Mouse (Mus musculus) embryonic facial prominence, embryonic 12.5 days (tissue): ENCODE results near the gene Wdr25. TPM values are rescaled to one million over a fixed set of nuclear protein-coding genes. Genes with fewer than 3 reads are reported as not detected.
A peak's percentile ranks its signal among the peaks of the same experiment; 100 is the strongest.

Experiments
- ATAC-seq: fragments of 200-750 bp; cut with Nextera tagmentation; 2 replicates; pipeline ENCODE4 v1.8.0; 2017; ENCODE audit not compliant: insufficient number of reproducible peaks, insufficient read depth, low FRiP score, low TSS enrichment
- H3K27ac ChIP-seq: fragments of 300-500 bp; sonication (generic); 2 replicates; pipeline ENCODE4 v1.5.1; 2016; ENCODE audit warnings: mild to moderate bottlenecking
- H3K27me3 ChIP-seq: fragments of 300-500 bp; sonication (generic); 2 replicates; pipeline ENCODE4 v1.6.1; 2016; ENCODE audit warnings: mild to moderate bottlenecking, moderate library complexity
- H3K36me3 ChIP-seq: fragments of 300-500 bp; sonication (generic); 2 replicates; pipeline ENCODE4 v1.6.1; 2016; ENCODE audit warnings: mild to moderate bottlenecking
- H3K4me1 ChIP-seq: fragments of 300-500 bp; sonication (generic); 2 replicates; pipeline ENCODE4 v1.6.1; 2016
- H3K4me2 ChIP-seq: fragments of 300-500 bp; sonication (generic); replicated peaks from 2 replicates; pipeline ENCODE4 v1.6.1; 2016; ENCODE audit warnings: mild to moderate bottlenecking, moderate library complexity
- H3K4me3 ChIP-seq: fragments of 300-500 bp; sonication (generic); 2 replicates; pipeline ENCODE4 v1.5.1; 2016; ENCODE audit warnings: mild to moderate bottlenecking
- H3K9ac ChIP-seq: fragments of 300-500 bp; sonication (generic); 2 replicates; pipeline ENCODE4 v1.6.1; 2016; ENCODE audit warnings: mild to moderate bottlenecking, moderate library complexity
- H3K9me3 ChIP-seq: fragments of 300-500 bp; sonication (generic); 2 replicates; pipeline ENCODE4 v1.6.1; 2016; ENCODE audit warnings: mild to moderate bottlenecking, moderate library complexity
- WGBS: fragments of 180-500 bp; shearing (Covaris S2); methylation state at CpG from one replicate; pipeline ENCODE4 v1.1.7; 2016; 5-methylcytosine and 5-hydroxymethylcytosine counted together
- polyA plus RNA-seq: library from polyadenylated mRNA; unstranded; fragments of >200 nt; fragmentation: Nextera tagmentation; extraction: Ambion mirVana; gene quantifications from 2 replicates; pipeline ENCODE4 v1.2.1, GENCODE M21; 2016

Wdr25 gene
- polyA plus RNA-seq, 1 experiment from 2014 or later = 9.3 TPM

GRCm38 (mm10) chr12:108865007-108865494 is 28.4 kb upstream of the Wdr25 start:
- ATAC-seq = no peak
- 88% methylated on average over 6 of the region's 6 CpGs for WGBS
- peaks cover 97% of the 10 kb centered on the region for H3K36me3 ChIP-seq
- no peak overlapping the region for H3K4me3 ChIP-seq
- no peaks in the 10 kb centered on the region for H3K9me3 ChIP-seq
- H3K27me3 ChIP-seq = no peaks in the 10 kb centered on the region
- no peak overlapping the region for H3K4me2 ChIP-seq
- H3K9ac ChIP-seq = no peak overlapping the region
- H3K4me1 ChIP-seq = no peaks in the 10 kb centered on the region
- H3K27ac ChIP-seq = no peak overlapping the region

GRCm38 (mm10) chr12:108869575-108869974 is 23.9 kb upstream of the Wdr25 start:
- peaks cover 87% of the 10 kb centered on the region for H3K36me3 ChIP-seq

GRCm38 (mm10) chr12:108873122-108873521 is 20.3 kb upstream of the Wdr25 start:
- no peak for ATAC-seq
- Histone ChIP-seq H3K4me3 (no peak overlapping the region), H3K4me1 (no peaks in the 10 kb centered on the region), H3K36me3 (peaks cover 70% of the 10 kb centered on the region), H3K9ac (no peak overlapping the region), H3K27ac (no peak overlapping the region), H3K27me3 (no peaks in the 10 kb centered on the region), H3K4me2 (no peak overlapping the region), H3K9me3 (no peaks in the 10 kb centered on the region)
- 80% methylated on average over 5 of the region's 5 CpGs for WGBS

More at GRCm38 (mm10) chr12:108869575-108869974, 23.9 kb upstream of the Wdr25 start:
- Histone ChIP-seq H3K27me3 (no peaks in the 10 kb centered on the region), H3K4me2 (no peak overlapping the region), H3K27ac (no peak overlapping the region), H3K9ac (no peak overlapping the region), H3K9me3 (no peaks in the 10 kb centered on the region), H3K4me3 (no peak overlapping the region), H3K4me1 (no peaks in the 10 kb centered on the region)
- ATAC-seq = no peak
- 74% methylated on average over 2 of the region's 2 CpGs for WGBS

- Histone ChIP-seq H3K4me2 (no peak overlapping the region), H3K27me3 (no peaks in the 10 kb centered on the region), H3K36me3 (peaks cover 63% of the 10 kb centered on the region), H3K9ac (no peak overlapping the region), H3K4me3 (no peak overlapping the region), H3K27ac (no peak overlapping the region), H3K4me1 (no peaks in the 10 kb centered on the region), H3K9me3 (no peaks in the 10 kb centered on the region)
- WGBS = 87% methylated on average over 4 of the region's 4 CpGs
- ATAC-seq = no peak
Measured at GRCm38 (mm10) chr12:108879138-108879537, 14.3 kb upstream of the Wdr25 start.

DNA sequence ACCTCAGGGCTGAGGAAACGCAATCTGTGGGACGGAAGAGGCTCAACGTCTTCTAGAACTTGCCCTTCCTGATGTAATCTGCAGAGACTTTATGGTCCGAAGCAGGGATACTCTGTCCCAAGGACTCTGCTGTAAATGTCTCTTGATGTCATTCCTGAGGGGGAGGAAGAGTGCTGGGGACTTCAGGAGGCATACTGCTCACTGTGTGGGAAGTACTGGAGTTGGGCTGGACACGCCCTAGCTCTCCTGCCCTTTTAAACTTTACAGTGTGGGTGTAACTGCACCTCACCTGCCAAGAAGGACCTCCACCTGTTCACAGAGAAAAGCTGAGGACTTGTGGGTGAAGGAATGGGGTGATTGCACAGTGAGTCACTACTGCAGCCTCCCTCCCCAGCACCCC is 12.8 kb upstream of the Wdr25 start:
- ATAC-seq = no peak
- H3K27me3 ChIP-seq = no peaks in the 10 kb centered on the region

DNA sequence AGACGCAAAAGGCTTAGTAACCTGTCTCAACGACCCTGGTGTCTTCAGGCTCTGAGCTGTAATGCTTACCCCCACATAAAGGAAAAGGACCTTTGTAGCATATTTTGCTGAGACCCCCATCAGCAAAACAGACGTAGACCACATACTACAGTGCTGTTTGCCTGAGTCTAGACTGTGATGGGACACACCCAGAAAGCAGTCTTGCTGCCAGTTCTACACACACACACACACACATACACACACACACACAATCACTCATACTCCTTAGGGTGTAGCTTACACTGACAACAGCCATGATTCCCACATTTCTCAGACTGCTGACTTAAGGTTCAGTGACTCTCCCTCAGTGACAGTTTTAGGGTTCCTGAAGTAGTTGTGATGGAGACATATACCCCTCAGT is 12.2 kb upstream of the Wdr25 start:
- H3K27ac ChIP-seq = no peak overlapping the region
- H3K4me3 ChIP-seq = no peak overlapping the region
- no peaks in the 10 kb centered on the region for H3K4me1 ChIP-seq
- 81% methylated on average over 3 of the region's 3 CpGs for WGBS
- no peak overlapping the region for H3K4me2 ChIP-seq
- no peaks in the 10 kb centered on the region for H3K27me3 ChIP-seq
- no peak overlapping the region for H3K9ac ChIP-seq
- peaks cover 60% of the 10 kb centered on the region for H3K36me3 ChIP-seq
- no peak for ATAC-seq
- no peaks in the 10 kb centered on the region for H3K9me3 ChIP-seq

More for the DNA sequence above, 12.8 kb upstream of the Wdr25 start:
- Histone ChIP-seq H3K9ac (no peak overlapping the region), H3K9me3 (no peaks in the 10 kb centered on the region), H3K4me1 (no peaks in the 10 kb centered on the region), H3K4me3 (no peak overlapping the region), H3K27ac (no peak overlapping the region), H3K36me3 (peaks cover 60% of the 10 kb centered on the region), H3K4me2 (no peak overlapping the region)
- 95% methylated on average over 5 of the region's 5 CpGs for WGBS

GRCm38 (mm10) chr12:108882776-108883175 is 10.7 kb upstream of the Wdr25 start:
- Histone ChIP-seq H3K4me2 (no peak overlapping the region), H3K9ac (no peak overlapping the region), H3K4me1 (no peaks in the 10 kb centered on the region), H3K27ac (no peak overlapping the region), H3K9me3 (no peaks in the 10 kb centered on the region), H3K4me3 (no peak overlapping the region), H3K27me3 (no peaks in the 10 kb centered on the region), H3K36me3 (peaks cover 73% of the 10 kb centered on the region)
- no peak for ATAC-seq
- WGBS = 87% methylated on average over 8 of the region's 8 CpGs

DNA sequence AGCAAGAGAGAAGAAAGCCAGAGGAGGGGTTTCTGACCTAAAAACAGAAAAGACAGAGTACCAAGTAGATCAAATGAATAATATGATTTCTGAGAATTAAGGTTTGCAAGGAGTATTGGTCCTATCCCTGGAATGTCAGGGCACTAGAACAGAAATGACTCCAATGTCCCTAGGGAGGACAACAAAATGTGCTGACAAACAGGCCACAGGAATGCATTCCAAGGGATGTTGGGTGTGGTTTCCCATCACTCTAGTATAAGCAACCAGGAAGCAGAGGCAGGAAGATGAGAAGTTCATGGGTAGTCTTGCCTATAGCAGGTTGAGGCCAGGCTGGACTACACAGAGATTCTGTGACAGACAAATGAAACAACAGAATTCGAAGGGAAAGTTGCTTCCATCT is 7.5 kb upstream of the Wdr25 start:
- 91% methylated on average over 1 of the region's 1 CpGs for WGBS

DNA sequence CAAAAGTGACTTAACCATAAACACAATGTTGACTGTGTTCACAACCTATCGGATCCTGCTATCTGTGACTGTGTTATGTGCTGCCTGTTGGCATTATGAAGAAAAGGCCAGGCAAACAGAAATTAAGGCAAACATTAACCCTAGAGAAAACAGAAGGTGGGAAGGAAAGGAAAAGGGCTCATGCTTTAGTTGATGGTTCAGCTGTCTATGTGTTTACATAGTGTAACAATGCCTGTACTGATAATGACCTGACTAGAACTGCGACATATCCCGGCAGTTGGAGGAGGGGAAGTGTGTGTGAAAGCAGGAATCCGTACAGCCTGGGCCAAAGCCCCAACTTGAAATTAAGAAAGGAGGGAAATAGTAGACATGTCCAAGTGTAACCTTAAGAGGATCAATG is 6.4 kb upstream of the Wdr25 start:
- Histone ChIP-seq H3K9me3 (no peaks in the 10 kb centered on the region), H3K4me3 (no peak overlapping the region), H3K4me1 (no peaks in the 10 kb centered on the region), H3K9ac (no peak overlapping the region), H3K27me3 (no peaks in the 10 kb centered on the region), H3K36me3 (peaks cover 67% of the 10 kb centered on the region), H3K27ac (no peak overlapping the region), H3K4me2 (no peak overlapping the region)
- no peak for ATAC-seq
- WGBS = 89% methylated on average over 4 of the region's 4 CpGs

More for the DNA sequence above, 7.5 kb upstream of the Wdr25 start:
- peaks cover 70% of the 10 kb centered on the region for H3K36me3 ChIP-seq
- H3K4me3 ChIP-seq = no peak overlapping the region
- no peaks in the 10 kb centered on the region for H3K9me3 ChIP-seq
- H3K27me3 ChIP-seq = no peaks in the 10 kb centered on the region
- no peak overlapping the region for H3K27ac ChIP-seq
- H3K4me1 ChIP-seq = no peaks in the 10 kb centered on the region
- H3K9ac ChIP-seq = no peak overlapping the region
- no peak overlapping the region for H3K4me2 ChIP-seq
- ATAC-seq = no peak

DNA sequence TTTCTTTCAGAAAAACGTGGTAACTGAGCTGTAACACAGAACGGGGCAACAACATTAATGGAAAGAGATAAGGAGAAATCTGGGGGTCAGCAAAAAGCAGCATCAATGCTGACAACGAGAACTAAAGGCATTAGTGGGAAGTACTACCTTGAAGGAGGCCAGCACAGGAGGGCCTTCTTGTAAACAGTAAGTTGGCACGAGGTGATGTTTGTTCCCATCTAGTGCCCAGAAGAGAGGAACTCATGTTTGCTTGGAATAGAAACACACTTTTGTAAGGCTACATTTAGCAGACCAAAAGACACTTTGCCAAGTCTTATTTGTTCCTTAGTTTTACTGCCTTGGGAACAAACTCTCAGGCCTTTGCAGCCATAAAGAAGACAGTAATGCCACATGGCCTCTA is 4.8 kb upstream of the Wdr25 start:
- H3K27ac ChIP-seq = no peak overlapping the region
- WGBS = 69% methylated on average over 4 of the region's 4 CpGs
- H3K4me1 ChIP-seq = peaks cover 13% of the 10 kb centered on the region
- H3K4me3 ChIP-seq = no peak overlapping the region
- H3K9me3 ChIP-seq = no peaks in the 10 kb centered on the region
- no peaks in the 10 kb centered on the region for H3K27me3 ChIP-seq
- no peak for ATAC-seq
- H3K4me2 ChIP-seq = no peak overlapping the region
- H3K36me3 ChIP-seq = peaks cover 54% of the 10 kb centered on the region
- H3K9ac ChIP-seq = no peak overlapping the region

GRCm38 (mm10) chr12:108893715-108894431 is 442 bp downstream of the Wdr25 start, which contains the start of gene Wars:
Gene Wars (minus strand): TSS chr12:108894174.
- H3K4me2 ChIP-seq = peak within 1 kb of the TSS; percentile 92
- peak; percentile 99 for ATAC-seq
- peaks cover 19% of the 10 kb centered on the region for H3K4me1 ChIP-seq
- WGBS = under 1% methylated on average over 57 of the region's 58 CpGs
- H3K27me3 ChIP-seq = no peaks in the 10 kb centered on the region
- H3K27ac ChIP-seq = no peak within 1 kb of the TSS
- H3K4me3 ChIP-seq = peak within 1 kb of the TSS; percentile 92
- H3K9me3 ChIP-seq = no peaks in the 10 kb centered on the region
- H3K9ac ChIP-seq = peak within 1 kb of the TSS; percentile 74
- peaks cover 15% of the 10 kb centered on the region; the same call in 1 of the 2 replicates for H3K36me3 ChIP-seq

DNA sequence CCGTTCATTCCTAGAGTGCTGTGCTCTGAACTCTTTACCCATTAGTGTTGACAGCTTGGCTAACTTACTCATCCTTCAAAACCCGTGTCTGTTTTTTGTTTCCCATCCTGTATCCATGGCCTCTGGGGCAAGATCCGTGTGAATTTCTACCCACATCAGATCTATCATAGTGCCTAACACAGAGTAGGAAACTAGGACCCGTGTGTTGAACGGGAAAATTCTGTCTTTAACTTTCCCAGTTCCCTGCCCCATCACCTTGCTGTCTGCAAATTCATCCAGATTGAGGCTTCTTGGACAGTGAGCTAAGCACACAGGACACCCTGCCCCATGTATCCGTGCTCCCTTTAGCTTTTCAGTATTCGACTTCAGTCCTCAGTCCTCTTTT is 993 bp downstream of the Wdr25 start:
- H3K27me3 ChIP-seq = no peaks in the 10 kb centered on the region
- ATAC-seq = peak; percentile 50
- 2% methylated on average over 7 of the region's 7 CpGs for WGBS
- peak overlapping the region; percentile 66 for H3K9ac ChIP-seq
- peak overlapping the region; percentile 92 for H3K4me3 ChIP-seq
- H3K9me3 ChIP-seq = no peaks in the 10 kb centered on the region
- H3K4me2 ChIP-seq = peak overlapping the region; percentile 92
- H3K36me3 ChIP-seq = peaks cover 10% of the 10 kb centered on the region; the same call in 1 of the 2 replicates
- H3K4me1 ChIP-seq = peaks cover 19% of the 10 kb centered on the region
- H3K27ac ChIP-seq = no peak overlapping the region
